Mouse (Mus musculus): ENCODE data around the gene Scn3b.

DNA sequence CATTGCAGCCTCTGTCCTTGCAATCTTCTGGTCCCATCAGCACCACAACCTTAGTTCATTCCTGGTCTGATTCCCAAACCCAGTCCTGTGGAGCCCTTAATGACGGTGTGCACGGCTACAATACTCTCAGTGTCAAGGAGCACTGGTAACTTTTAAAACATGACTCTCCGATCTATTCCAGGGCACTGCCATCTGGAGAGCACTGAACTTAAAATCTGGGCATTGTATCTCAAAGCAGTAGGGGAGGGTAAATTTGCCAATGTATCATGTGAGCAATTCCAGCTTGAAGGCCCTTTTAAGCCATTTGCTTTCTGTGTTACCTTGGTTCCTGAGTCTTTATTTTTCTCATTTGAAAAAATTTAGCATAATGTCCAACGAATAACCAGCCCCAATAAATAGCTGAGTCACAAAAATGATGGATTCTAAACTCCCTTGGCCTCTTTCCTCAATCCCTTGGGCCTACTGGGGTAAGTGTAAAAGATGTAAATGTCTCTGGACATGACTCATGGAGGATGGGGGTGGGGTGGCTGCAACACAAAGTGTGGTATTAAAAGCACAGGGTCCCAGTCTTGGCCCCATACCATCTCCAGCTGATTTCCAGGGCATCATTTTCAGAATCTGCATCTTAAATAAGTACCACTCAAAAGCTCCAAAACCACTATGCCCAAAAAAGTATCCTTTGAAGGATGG is 68.3 kb downstream of the Scn3b start:
- TF ChIP-seq CTCF (IDR thresholded peaks at IDR 0.05; ENCODE audit: insufficient read depth, low read length) (no peak), POLR2A (IDR thresholded peaks at IDR 0.05; ENCODE audit: borderline replicate concordance, extremely low read depth, low read depth, low read length) (no peak)

All from lung, adult 2 months (tissue).